Mouse (Mus musculus) kidney, postnatal 36 days (tissue): ENCODE measurements at regions not wholly inside any gene's neighbourhood (a gene's known extent, or its start where the extent isn't known, plus 50 kb on each side); places are given as distances from the start of the nearest gene placed in this dataset.

ENCODE experiments used
- DNase-seq, 2 experiments: peaks; one replicate each; pipeline ENCODE4 v3.0.0; 2021 to 2022; ENCODE audit warnings: mixed read lengths in 2 of 2

DNA sequence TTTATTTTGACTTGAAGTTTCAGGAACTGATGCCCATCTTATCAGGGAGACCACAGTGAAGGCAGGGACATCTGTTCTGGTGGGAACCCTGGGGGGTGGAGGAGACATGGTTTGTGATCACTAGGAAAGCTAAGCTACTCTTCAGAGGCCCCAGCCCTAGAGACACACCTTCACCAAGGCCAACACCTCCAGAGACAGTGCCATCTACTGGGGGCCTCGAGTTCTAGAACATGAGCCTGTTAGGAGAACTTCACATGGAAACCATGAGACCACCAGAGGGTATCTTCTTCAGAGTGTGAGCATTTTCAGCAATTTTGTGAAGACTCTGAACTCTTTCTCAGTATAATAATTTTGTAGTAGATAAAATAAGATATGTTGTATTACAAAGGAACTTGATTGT is 204.5 kb upstream of the Ercc4 start:
- DNase-seq: no peak

- no peak for DNase-seq
These were observed 184.8 kb upstream of the Ercc4 start for GRCm38 (mm10) chr16:12924668-12925067.

GRCm38 (mm10) chr16:12925931-12926330 is 183.6 kb upstream of the Ercc4 start:
- no peak for DNase-seq

- no peak for DNase-seq
These were observed 178.4 kb upstream of the Ercc4 start for GRCm38 (mm10) chr16:12931111-12931510.

DNA sequence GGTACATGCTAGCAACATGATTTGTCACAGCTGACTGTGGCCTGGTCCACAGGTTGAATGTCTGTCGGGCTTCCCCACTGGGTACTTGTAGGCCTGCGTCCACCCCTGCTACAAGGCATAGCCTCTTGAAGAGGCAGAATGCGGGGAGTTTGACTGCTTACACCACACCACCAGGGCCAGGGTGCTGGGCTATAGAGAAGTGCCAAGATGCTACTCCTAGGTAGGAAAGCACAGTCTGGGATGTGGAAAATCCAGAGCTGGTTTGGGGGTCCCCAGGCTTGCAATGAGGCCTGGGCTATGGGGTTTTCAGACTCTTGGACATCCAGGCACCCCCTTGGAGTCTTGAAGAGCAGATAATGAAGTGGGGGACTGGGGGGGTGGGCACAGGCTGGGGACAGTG is 176.5 kb upstream of the Ercc4 start:
- DNase-seq: no peak

DNA sequence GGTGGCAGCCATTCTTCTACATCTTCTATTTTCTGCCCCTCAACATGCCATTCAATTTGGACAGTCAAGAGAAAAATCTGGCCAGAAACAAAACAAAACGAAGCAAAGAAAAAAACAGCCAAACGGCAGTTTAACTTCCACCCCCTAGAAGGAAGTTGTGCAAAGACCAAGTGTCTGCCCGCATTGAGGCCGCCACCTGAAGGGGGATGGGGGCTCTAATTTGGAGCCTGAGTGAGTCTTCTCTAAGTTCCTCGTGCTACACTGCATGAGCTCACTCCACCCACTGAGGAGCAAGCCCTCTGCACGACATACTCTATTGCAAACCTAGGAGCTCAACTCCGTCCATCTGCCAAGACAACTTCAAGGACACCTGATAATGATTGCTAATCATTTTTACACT is 174.9 kb upstream of the Ercc4 start:
- DNase-seq: no peak

DNA sequence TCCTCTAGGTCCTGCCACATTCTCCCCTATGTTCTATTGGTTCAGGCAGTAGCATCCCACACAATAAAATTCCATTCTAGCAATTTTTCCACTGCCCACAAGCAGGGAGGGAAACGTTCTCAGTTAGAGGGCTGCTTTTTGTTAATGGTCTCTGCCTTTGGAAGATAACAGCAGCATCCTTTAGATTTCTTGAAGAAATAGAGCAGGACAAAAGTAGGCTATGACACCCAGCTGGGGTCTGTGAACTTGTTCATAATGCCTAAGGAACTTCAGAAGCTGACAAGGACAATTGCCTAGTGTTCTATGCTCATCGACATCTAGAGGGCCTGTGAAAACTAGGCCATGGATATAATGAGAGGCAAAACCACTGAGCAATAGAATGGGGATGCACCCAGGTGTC is 174.2 kb upstream of the Ercc4 start:
- DNase-seq: no peak

DNA sequence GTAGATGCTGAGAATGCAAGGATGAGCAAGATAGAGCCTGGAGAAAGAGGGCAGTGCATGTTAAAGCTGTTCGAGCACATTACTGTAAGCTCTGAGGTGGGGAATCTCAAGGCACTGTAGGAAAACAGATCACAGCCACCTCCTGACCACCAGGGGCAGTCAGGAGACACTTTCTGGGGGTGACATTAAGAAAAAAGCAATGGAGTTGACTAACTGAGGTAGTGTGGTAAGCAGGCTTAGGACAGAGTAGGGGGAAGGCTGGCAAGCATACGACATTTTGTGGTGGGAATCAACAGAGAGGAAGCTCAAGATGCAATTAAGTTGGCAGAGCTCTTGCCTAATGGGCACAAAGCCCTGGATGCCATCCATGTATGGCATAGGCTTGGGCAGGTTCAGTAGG is 172.9 kb upstream of the Ercc4 start:
- DNase-seq: peak in 1 of 2 experiments; percentile 16

- peak in 1 of 2 experiments; percentile 11 for DNase-seq
These were observed 170.9 kb upstream of the Ercc4 start for GRCm38 (mm10) chr16:12938563-12938962.

DNA sequence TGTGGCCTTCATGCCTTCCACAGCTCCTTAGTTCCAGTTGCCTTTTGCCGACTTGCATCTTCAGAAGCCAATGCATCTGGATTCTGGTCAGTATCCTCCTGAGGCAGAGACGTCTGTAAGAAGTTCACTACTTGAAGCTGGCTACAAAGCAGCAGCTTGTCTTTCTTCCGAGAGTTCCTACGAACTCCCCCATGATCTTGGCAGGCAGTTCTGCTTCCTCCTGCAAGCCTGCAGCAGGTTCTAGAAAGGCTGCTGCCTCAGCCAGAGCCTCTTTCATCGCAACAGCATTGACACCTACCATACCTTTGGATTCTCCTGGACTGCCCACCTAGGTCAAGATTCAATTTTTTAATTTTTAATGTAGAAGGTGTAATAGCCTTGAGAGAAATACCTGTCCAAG is 158.3 kb upstream of the Ercc4 start:
- no peak for DNase-seq

GRCm38 (mm10) chr16:12954028-12954427 is 155.5 kb upstream of the Ercc4 start:
- no peak for DNase-seq

DNA sequence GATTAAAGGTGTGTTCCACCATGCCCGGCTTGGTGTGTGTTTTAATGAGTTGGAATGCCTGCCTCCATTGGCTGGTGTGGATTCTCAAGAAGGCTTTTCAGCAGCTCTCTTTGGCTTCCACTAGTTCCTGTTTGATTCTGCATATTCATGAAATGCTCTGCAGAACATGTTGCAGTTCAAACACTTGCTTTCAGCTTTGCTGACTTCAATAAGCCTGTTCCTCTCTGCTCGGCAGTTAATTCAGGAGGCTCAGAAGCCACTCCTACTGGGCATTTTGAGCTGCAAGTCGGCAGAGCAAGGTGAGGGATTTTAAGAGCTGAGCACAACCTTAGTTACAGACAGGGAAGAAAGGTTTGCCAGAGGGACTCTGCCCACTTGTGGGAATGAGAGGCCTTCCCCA is 153.1 kb upstream of the Ercc4 start:
- DNase-seq: no peak

GRCm38 (mm10) chr16:12960885-12961284 is 148.6 kb upstream of the Ercc4 start:
- DNase-seq: no peak

GRCm38 (mm10) chr16:12982681-12983080 is 126.8 kb upstream of the Ercc4 start:
- DNase-seq: peak; percentile 2 to 6

DNA sequence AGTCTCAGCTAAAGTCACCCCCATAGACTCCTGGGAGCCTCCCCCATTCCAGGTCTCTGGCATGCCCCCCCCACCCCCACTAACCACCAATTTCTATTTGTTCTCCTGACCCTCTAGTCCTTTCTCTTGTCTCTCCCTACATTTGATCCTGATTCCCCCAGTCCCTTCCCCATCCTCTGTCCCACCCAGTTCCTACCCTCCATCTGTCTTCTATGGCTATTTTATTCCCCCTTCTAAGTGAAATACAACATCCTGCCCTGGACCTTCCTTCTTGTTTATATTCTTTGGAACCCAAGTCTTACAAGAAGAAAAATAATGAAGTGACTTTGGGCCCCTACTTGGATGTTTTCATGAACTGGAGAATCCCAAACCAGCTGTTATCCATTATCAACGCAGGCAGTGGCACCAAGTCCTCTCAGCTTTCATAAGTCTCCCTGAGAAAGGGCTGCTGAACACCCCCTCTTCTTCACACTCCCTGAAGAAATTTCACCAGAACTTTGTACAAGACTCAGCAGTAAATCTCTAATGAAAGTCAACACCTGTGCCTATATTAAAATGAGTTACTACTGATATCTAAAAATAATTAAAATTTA is 108.1 kb upstream of the Ercc4 start:
- no peak for DNase-seq

- DNase-seq: peak in 1 of 2 experiments; percentile 19
These were observed 96.6 kb upstream of the Ercc4 start for GRCm38 (mm10) chr16:13012863-13013262.

GRCm38 (mm10) chr16:13013891-13014644 is 95.4 kb upstream of the Ercc4 start:
- DNase-seq: no peak

GRCm38 (mm10) chr16:13022875-13023274 is 86.6 kb upstream of the Ercc4 start:
- peak; percentile 45 to 70 for DNase-seq

- peak; percentile 27 to 42 for DNase-seq
These were observed 84.1 kb upstream of the Ercc4 start for GRCm38 (mm10) chr16:13025393-13025792.

DNA sequence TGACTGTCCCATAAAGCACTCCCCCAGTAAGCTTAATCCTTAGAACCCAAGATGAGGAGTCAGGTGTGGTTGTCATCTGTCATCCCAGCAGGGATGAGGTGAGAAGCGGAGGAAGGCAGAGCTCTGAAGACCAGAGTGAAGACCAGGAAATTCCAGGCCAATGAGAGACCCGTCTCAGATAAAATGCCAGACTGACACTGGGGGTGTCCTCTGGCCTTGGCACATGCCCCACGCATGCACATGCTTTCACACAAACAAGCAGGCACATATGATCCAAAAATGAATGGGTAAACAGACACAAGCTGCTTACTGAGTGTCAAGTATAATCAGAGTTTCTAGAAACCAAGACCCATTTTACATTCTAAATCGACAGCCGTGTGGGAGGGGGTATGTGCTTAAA is 75.3 kb upstream of the Ercc4 start:
- no peak for DNase-seq

GRCm38 (mm10) chr16:13036596-13036995 is 72.9 kb upstream of the Ercc4 start:
- peak; percentile 39 to 64 for DNase-seq

- DNase-seq: peak; percentile 41 to 62
These were observed 69.0 kb upstream of the Ercc4 start for GRCm38 (mm10) chr16:13040312-13041100.

GRCm38 (mm10) chr16:13041356-13041755 is 68.1 kb upstream of the Ercc4 start:
- peak; percentile 39 to 51 for DNase-seq

DNA sequence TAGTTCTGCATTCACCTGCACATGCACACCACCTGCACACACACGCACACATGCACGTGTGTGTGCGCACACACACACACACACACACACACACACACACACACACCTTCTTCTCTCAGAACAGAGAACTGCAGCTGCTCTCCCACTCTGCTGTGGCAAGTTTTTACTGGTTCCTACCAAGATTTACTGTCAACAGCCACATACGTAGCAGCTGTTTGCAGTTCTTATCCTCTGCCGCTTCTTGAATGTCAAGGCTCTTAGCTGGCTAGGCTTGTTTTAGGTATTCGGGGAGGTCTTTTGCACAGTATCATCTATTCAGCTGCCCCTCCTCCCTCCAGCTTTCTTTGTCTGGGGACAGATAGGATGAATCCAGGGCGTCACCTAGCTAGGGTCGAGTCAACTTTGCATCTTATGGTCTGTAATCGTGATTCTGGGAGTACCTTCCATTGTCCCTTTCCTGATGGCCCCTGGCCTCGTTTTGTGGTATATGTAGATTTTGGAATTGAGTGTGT is 64.3 kb upstream of the Ercc4 start:
- DNase-seq: no peak
